Mouse (Mus musculus): ENCODE measurements at regions not wholly inside any gene's neighbourhood (a gene's known extent, or its start where the extent isn't known, plus 50 kb on each side); places are given as distances from the start of the nearest gene placed in this dataset.

DNA sequence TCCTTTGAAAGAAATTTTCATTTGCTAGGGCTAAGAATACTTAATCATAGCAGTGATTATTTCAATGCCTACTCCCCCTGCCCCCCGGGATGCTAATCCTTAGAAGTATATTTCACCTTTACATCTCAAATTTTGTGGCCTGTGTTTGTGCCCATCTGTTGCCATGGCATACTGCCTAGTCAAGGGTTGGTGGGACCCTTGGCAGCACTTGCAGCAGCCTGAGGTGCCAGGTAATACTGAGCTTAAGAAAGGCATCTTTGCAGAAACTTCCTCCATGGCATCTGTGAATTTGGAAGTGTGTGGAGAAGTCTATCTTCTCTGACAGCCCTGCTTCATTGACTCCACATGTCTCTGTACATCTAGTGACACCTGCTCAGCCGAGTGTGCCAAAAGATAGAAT, 1257.5 kb downstream of the Pcdh7 start:
- no peak for TF ChIP-seq CTCF (IDR thresholded peaks at IDR 0.05)
- TF ChIP-seq POLR2A (IDR thresholded peaks at IDR 0.05; ENCODE audit: insufficient read depth, low read depth, low read length) = no peak
- no peak for TF ChIP-seq EP300 (IDR thresholded peaks at IDR 0.05; ENCODE audit: insufficient read depth, low read depth, low read length)
